Mouse (Mus musculus) cerebellum, postnatal 36 days (tissue): Measurements from ENCODE around the gene Hist1h4f.
"Not testable (repeated sequence)": the region's sequence is repeated elsewhere in the genome, so short reads cannot be mapped to it uniquely, and the experiment has no call there.

Experiments used
- DNase-seq, 2 experiments: peaks; one replicate each; pipeline ENCODE4 v3.0.0; 2021 to 2022; ENCODE audit warnings: mixed read lengths in 2 of 2

Gene Hist1h4f

GRCm38 (mm10) chr13:23551146-23551834 is at the start of gene Hist1h4f:
Hist1h4f (minus strand) TSS chr13:23551648.
- DNase-seq: peak; percentile 83 to 88

- peak; percentile 80 to 85 for DNase-seq
Observed at GRCm38 (mm10) chr13:23597957-23598356, 46.5 kb upstream of the Hist1h4f start.

GRCm38 (mm10) chr13:23595622-23596372 is 44.3 kb upstream of the Hist1h4f start:
- DNase-seq: no peak

GRCm38 (mm10) chr13:23595185-23595584 is 43.7 kb upstream of the Hist1h4f start:
- no peak for DNase-seq

- no peak for DNase-seq
Observed at GRCm38 (mm10) chr13:23593051-23593770, 41.8 kb upstream of the Hist1h4f start.

- peak; percentile 63 to 66 for DNase-seq
Observed at GRCm38 (mm10) chr13:23592614-23593013, 41.2 kb upstream of the Hist1h4f start.

GRCm38 (mm10) chr13:23591886-23592285 is 40.4 kb upstream of the Hist1h4f start:
- not testable (repeated sequence) for DNase-seq

GRCm38 (mm10) chr13:23591206-23591605 is 39.8 kb upstream of the Hist1h4f start:
- no peak for DNase-seq

- no peak for DNase-seq
Observed at GRCm38 (mm10) chr13:23586940-23587225, 35.4 kb upstream of the Hist1h4f start.

GRCm38 (mm10) chr13:23586099-23586939 is 34.9 kb upstream of the Hist1h4f start:
- no peak for DNase-seq

GRCm38 (mm10) chr13:23585442-23586098 is 34.1 kb upstream of the Hist1h4f start:
- DNase-seq: peak; percentile 44 to 65

GRCm38 (mm10) chr13:23585029-23585441 is 33.6 kb upstream of the Hist1h4f start:
- peak; percentile 47 to 57 for DNase-seq

- DNase-seq: no peak
Observed at GRCm38 (mm10) chr13:23584331-23584730, 32.9 kb upstream of the Hist1h4f start.

- DNase-seq: no peak
Observed at GRCm38 (mm10) chr13:23583387-23584068, 32.1 kb upstream of the Hist1h4f start.

GRCm38 (mm10) chr13:23582219-23583056 is 31.0 kb upstream of the Hist1h4f start:
- no peak for DNase-seq

GRCm38 (mm10) chr13:23581408-23582218 is 30.2 kb upstream of the Hist1h4f start, which contains the start of gene Hist1h4d:
Hist1h4d (plus strand) TSS chr13:23581598.
- peak; percentile 88 to 97 for DNase-seq

GRCm38 (mm10) chr13:23577835-23578234 is 26.4 kb upstream of the Hist1h4f start:
- no peak for DNase-seq

- no peak for DNase-seq
Observed at GRCm38 (mm10) chr13:23576906-23577639, 25.6 kb upstream of the Hist1h4f start.

GRCm38 (mm10) chr13:23576351-23576881 is 25.0 kb upstream of the Hist1h4f start:
- DNase-seq: no peak
